ENCODE assay signal across 19 mouse cellular contexts in the genomic region with DNA sequence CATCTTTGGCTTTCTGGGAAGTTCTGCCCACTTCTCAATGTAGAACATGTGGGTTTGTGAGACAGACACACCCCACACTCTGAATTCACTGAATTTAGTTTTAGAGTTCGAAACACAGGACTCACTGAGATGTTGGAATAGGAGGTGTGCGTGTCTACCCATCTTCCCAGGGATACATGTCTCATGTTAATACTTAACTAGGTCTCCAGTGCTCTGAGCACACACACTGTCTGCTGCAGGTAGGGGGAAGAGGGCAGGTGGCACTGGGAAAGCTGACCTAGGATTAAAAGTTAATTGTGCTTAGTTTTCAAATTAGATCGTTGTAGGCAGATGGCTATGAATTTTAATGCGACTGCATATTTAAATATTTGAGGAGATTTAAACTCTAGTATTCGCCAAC. TPM values are rescaled to one million over a fixed set of nuclear protein-coding genes. Genes with fewer than 3 reads are reported as not detected.
DNase-seq lines count a peak whose midpoint lies in the region; ATAC-seq and TF ChIP-seq lines count a peak whose summit lies in the region.
"Had no signal": no experiment of that assay in that cellular context is flagged by ENCODE, and none has a peak within 500 bp of the region (broad histone marks: within the 10 kb centered on the region; RNA-seq: fewer than 3 reads in every experiment).

No protein-coding gene starts in this region.

- WGBS in liver, adult 2 months = 23% methylated on average over 5 of the region's 5 CpGs
- WGBS in liver, embryonic 12.5 days (ENCODE audit: insufficient replicate concordance) = 82% methylated on average over 5 of the region's 5 CpGs
- 73% methylated on average over 5 of the region's 5 CpGs for WGBS in liver, embryonic 16.5 days (ENCODE audit: insufficient replicate concordance)
- WGBS in liver, embryonic 11.5 days = 82% methylated on average over 5 of the region's 5 CpGs
- 38% methylated on average over 5 of the region's 5 CpGs for WGBS in small intestine, adult 2 months

- no peak for ATAC-seq in liver, embryonic 12.5 days
- ATAC-seq in liver, embryonic 16.5 days (ENCODE audit: low read depth) = peak; percentile 50; the same call in 1 of the 2 replicates
- no peak for ATAC-seq in liver, embryonic 11.5 days (replicated peaks; ENCODE audit: low FRiP score)
- ATAC-seq: forebrain, embryonic 14.5 days; forebrain, embryonic 16.5 days had no signal

- DNase-seq in liver, adult 2 months (ENCODE audit: extremely low read depth, low read depth, low spot score) = peak; percentile 88
- no peak for DNase-seq in liver, embryonic 11.5 days (ENCODE audit: low spot score)
- no peak for DNase-seq in cerebellum, postnatal 36 days
- DNase-seq: adrenal gland, adult 2 months; adrenal gland, postnatal 10 days; adrenal gland, postnatal 25 days; cerebellum, adult 11 months; cerebellum, adult 18-20 months; cerebellum, adult 8-10 months; cerebellum, adult 9-11 months; cerebellum, postnatal 14 days had no signal

- H3K4me1 ChIP-seq in liver, adult 2 months (ENCODE audit: control insufficient read depth, insufficient read depth, low read length) = peaks cover 21% of the 10 kb centered on the region
- peaks cover 25% of the 10 kb centered on the region for H3K4me1 ChIP-seq in liver, embryonic 12.5 days
- H3K4me1 ChIP-seq in liver, embryonic 16.5 days (ENCODE audit: control insufficient read depth, low read depth, low read length) = peaks cover 9% of the 10 kb centered on the region
- H3K4me1 ChIP-seq in liver, embryonic 11.5 days (replicated peaks; ENCODE audit: control insufficient read depth, insufficient read depth, low read length) = 0 out of 2 replicates have a peak, but pooled peaks cover 3% of the 10 kb centered on the region
- peaks cover 25% of the 10 kb centered on the region; the same call in 1 of the 2 replicates for H3K4me1 ChIP-seq in small intestine, adult 2 months (ENCODE audit: control insufficient read depth, insufficient read depth, insufficient read length, low read length)
- H3K4me1 ChIP-seq: embryonic facial prominence, embryonic 10.5 days; embryonic facial prominence, embryonic 12.5 days; forebrain, embryonic 12.5 days had no signal

- TF ChIP-seq POLR2A in liver, adult 2 months (IDR thresholded peaks at IDR 0.05; ENCODE audit: extremely low read depth, insufficient read depth, low read length) = no peak
- no peak for TF ChIP-seq POLR2A in small intestine, adult 2 months (IDR thresholded peaks at IDR 0.05; ENCODE audit: low read depth, low read length)

- peaks cover 13% of the 10 kb centered on the region for H3K9me3 ChIP-seq in liver, embryonic 12.5 days (replicated peaks)
- H3K9me3 ChIP-seq in liver, embryonic 16.5 days (replicated peaks; ENCODE audit: control insufficient read depth, low read length) = peaks cover 6% of the 10 kb centered on the region
- H3K9me3 ChIP-seq in liver, embryonic 11.5 days (ENCODE audit: control insufficient read depth, low read length) = no peaks in the 10 kb centered on the region; the same call in 1 of the 2 replicates
- H3K9me3 ChIP-seq: embryonic facial prominence, embryonic 10.5 days; embryonic facial prominence, embryonic 12.5 days; forebrain, embryonic 12.5 days had no signal

- H3K27ac ChIP-seq in liver, adult 2 months (replicated peaks; ENCODE audit: insufficient read depth, low read depth, low read length) = peak overlapping the region; percentile 98
- H3K27ac ChIP-seq in liver, embryonic 12.5 days = no peak overlapping the region
- H3K27ac ChIP-seq in liver, embryonic 16.5 days (ENCODE audit: low read length) = peak overlapping the region; percentile 4; the same call in 1 of the 2 replicates
- H3K27ac ChIP-seq in liver, embryonic 11.5 days (ENCODE audit: low read depth, low read length) = no peak overlapping the region
- peak overlapping the region; percentile 44; the same call in 1 of the 2 replicates for H3K27ac ChIP-seq in small intestine, adult 2 months (ENCODE audit: insufficient read depth, low read depth, low read length)
- H3K27ac ChIP-seq: embryonic facial prominence, embryonic 10.5 days; embryonic facial prominence, embryonic 12.5 days; forebrain, embryonic 12.5 days had no signal

- no peaks in the 10 kb centered on the region for H3K36me3 ChIP-seq in liver, adult 2 months (ENCODE audit: control insufficient read depth, insufficient read depth, low read length)
- no peaks in the 10 kb centered on the region for H3K36me3 ChIP-seq in liver, embryonic 12.5 days
- H3K36me3 ChIP-seq in liver, embryonic 16.5 days (ENCODE audit: control insufficient read depth, insufficient read depth) = no peaks in the 10 kb centered on the region
- H3K36me3 ChIP-seq in liver, embryonic 11.5 days (ENCODE audit: control insufficient read depth, insufficient read depth, low read length) = no peaks in the 10 kb centered on the region
- no peaks in the 10 kb centered on the region for H3K36me3 ChIP-seq in small intestine, adult 2 months (ENCODE audit: control insufficient read depth, insufficient read depth, low read length)
- H3K36me3 ChIP-seq: embryonic facial prominence, embryonic 10.5 days; embryonic facial prominence, embryonic 12.5 days; forebrain, embryonic 12.5 days had no signal

- peak overlapping the region; percentile 36; the same call in 1 of the 2 replicates for H3K9ac ChIP-seq in liver, adult 2 months (ENCODE audit: low read depth, low read length)
- H3K9ac ChIP-seq in liver, embryonic 12.5 days = no peak overlapping the region
- no peak overlapping the region for H3K9ac ChIP-seq in liver, embryonic 16.5 days (ENCODE audit: low read depth, low read length)
- no peak overlapping the region for H3K9ac ChIP-seq in liver, embryonic 11.5 days (ENCODE audit: low read depth, low read length)
- H3K9ac ChIP-seq: embryonic facial prominence, embryonic 12.5 days; forebrain, embryonic 12.5 days had no signal

- H3K4me2 ChIP-seq in liver, embryonic 12.5 days = no peak overlapping the region
- H3K4me2 ChIP-seq in liver, embryonic 16.5 days (ENCODE audit: low read depth, low read length) = no peak overlapping the region
- H3K4me2 ChIP-seq in liver, embryonic 11.5 days = no peak overlapping the region
- H3K4me2 ChIP-seq: embryonic facial prominence, embryonic 12.5 days; forebrain, embryonic 12.5 days had no signal

- no peaks in the 10 kb centered on the region for H3K79me2 ChIP-seq in liver, adult 2 months (ENCODE audit: control insufficient read depth, insufficient read depth, low read length)

- no peaks in the 10 kb centered on the region for H3K27me3 ChIP-seq in liver, adult 2 months (ENCODE audit: control insufficient read depth, insufficient read depth, low read length)
- no peaks in the 10 kb centered on the region for H3K27me3 ChIP-seq in liver, embryonic 12.5 days (replicated peaks)
- no peaks in the 10 kb centered on the region for H3K27me3 ChIP-seq in liver, embryonic 16.5 days (ENCODE audit: control insufficient read depth, insufficient read depth, low read depth, low read length)
- no peaks in the 10 kb centered on the region for H3K27me3 ChIP-seq in liver, embryonic 11.5 days (replicated peaks; ENCODE audit: control insufficient read depth, insufficient read depth, low read length)
- H3K27me3 ChIP-seq in small intestine, adult 2 months (ENCODE audit: control insufficient read depth, insufficient read depth, low read length) = no peaks in the 10 kb centered on the region
- H3K27me3 ChIP-seq: embryonic facial prominence, embryonic 12.5 days; forebrain, embryonic 12.5 days had no signal

- TF ChIP-seq CTCF in liver, adult 2 months (IDR thresholded peaks at IDR 0.05; ENCODE audit: low read depth, low read length) = no peak
- TF ChIP-seq CTCF in small intestine, adult 2 months (IDR thresholded peaks at IDR 0.05; ENCODE audit: extremely low read depth, insufficient read length, insufficient replicate concordance, low read depth, low read length) = no peak

- H3K4me3 ChIP-seq in liver, adult 2 months (ENCODE audit: insufficient read depth, low read depth, low read length) = no peak overlapping the region
- H3K4me3 ChIP-seq in liver, embryonic 12.5 days = no peak overlapping the region
- H3K4me3 ChIP-seq in liver, embryonic 16.5 days (ENCODE audit: low read depth, low read length) = no peak overlapping the region
- no peak overlapping the region for H3K4me3 ChIP-seq in liver, embryonic 11.5 days (ENCODE audit: low read depth, low read length)
- H3K4me3 ChIP-seq in small intestine, adult 2 months (ENCODE audit: low read depth, low read length) = no peak overlapping the region
- H3K4me3 ChIP-seq: embryonic facial prominence, embryonic 10.5 days; embryonic facial prominence, embryonic 12.5 days; forebrain, embryonic 12.5 days had no signal

RNA-seq across cellular contexts. Expression of a gene that starts 60.0 kb away (rescaled TPM):
- total RNA-seq in liver, adult 2 months (2014; rRNA removed) = 83.6 and 84.0 TPM in 2 replicates
- polyA plus RNA-seq in liver, adult 2 months (2012; rRNA removed) = 32.6 and 44.7 TPM in 2 replicates
- polyA plus RNA-seq in liver, embryonic 12.5 days (2016; fragmentation: Nextera tagmentation; extraction: Ambion mirVana) = 71.7 and 75.2 TPM in 2 replicates
- polyA plus RNA-seq in liver, embryonic 16.5 days (2015; fragmentation: Nextera tagmentation; extraction: Ambion mirVana) = 45.5 and 46.1 TPM in 2 replicates
- 73.2 and 80.0 TPM in 2 replicates for polyA plus RNA-seq in liver, embryonic 11.5 days (2014; fragmentation: Nextera tagmentation; extraction: Ambion mirVana)
- 8.2 and 17.6 TPM in 2 replicates for polyA plus RNA-seq in small intestine, adult 2 months (2012; rRNA removed)

Comparison
In these comparisons a context has a peak if more than half of its experiments do, and no peak if none do; other contexts are left out.
1. H3K27ac ChIP-seq: peak in liver, adult 2 months (single experiment), liver, embryonic 16.5 days (single experiment) and small intestine, adult 2 months (single experiment); none in liver, embryonic 12.5 days (single experiment) and liver, embryonic 11.5 days (single experiment).